Mouse (Mus musculus): ENCODE measurements at regions not wholly inside any gene's neighbourhood (a gene's known extent, or its start where the extent isn't known, plus 50 kb on each side); places are given as distances from the start of the nearest gene placed in this dataset.

DNA sequence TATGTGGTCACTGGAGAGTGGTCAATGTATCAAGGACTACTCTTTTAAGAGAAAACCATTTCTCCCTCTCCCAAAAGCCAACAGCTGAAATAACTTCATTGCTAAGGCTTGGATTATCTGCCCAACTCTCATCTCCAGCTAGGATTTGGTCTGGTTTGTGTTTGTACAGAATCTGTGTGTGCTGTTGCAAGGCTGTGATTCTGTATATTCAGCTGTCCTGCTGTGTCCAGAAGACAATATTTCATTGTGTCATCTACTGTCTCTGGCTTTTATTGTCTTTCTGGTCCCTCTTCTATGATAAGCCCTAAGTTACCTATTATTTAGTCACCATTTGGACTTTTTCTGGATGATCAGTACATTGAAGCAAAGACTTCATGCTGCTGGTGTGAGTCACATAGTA, 110.9 kb downstream of the Cenpc1 start:
- DNase-seq (ENCODE audit: low read depth): no peak

DNA sequence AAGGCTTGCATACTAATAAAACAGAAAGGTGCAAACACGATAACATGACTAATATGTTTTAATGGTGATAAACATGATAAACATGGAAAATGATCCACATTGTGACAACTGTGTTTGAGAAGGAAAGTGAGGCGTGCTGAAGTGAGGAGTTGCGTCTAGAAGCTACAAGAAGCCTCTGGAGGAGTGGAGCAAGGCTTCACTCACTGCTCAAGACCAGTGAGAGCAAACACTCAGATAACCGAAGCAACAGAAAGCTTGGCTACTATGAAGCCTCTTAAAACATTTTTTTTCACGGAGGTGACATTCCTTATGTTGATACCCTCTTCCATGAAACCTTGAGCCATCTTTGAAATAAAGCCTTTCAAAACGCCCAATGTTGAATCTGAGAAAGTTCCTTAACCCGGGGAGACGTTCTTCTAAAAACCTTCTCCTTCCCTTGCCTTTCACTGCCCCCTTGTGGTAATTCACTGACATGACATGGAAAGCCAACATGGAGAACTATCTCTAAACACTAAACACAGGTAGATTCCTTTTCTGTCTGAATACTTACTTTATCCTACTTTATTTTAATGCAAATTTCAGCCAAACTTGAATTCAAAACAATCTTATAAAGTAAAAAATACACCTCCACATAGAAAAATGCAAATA, 128.6 kb downstream of the Cenpc1 start:
- DNase-seq (ENCODE audit: low read depth): peak; percentile 37

DNA sequence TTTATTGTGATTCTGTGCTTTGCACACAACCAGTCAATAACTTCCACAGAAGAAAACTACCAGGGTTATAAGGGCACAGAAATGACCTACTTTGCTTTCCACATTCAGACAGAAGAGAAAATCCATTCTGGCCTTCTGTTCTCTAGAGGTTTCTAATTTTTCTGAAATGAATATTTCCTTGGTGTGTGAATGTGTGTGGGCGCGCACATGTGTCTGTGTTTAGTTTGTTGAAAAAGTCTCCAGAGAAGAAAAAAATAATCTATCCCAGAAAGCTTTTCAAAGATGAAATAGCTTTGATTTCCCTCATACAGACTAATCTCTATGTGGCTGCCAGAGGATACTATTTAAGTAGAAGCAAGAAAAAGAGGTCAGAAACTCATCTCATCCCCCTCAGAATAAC, 147.1 kb downstream of the Cenpc1 start:
- no peak for DNase-seq (ENCODE audit: low read depth)

DNA sequence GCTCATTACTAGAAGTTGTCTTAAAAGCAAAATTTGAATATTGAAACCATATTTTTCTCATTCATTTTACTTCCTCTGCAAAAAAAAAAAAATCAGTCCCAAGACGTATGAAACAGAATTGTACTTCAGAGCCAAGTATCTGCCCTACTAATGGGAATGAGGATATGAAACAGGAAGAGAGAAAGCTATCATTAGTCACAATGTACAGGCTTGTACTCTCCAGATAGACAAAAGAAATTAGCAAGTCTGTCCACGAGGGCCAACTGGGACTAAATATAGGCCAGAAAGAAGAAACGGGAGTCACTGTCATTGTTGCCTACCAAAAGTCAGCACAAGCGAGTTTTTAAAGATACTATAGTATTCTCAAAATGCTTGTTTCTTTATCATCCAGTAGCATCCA, 150.4 kb downstream of the Cenpc1 start:
- DNase-seq (ENCODE audit: low read depth): no peak

DNA sequence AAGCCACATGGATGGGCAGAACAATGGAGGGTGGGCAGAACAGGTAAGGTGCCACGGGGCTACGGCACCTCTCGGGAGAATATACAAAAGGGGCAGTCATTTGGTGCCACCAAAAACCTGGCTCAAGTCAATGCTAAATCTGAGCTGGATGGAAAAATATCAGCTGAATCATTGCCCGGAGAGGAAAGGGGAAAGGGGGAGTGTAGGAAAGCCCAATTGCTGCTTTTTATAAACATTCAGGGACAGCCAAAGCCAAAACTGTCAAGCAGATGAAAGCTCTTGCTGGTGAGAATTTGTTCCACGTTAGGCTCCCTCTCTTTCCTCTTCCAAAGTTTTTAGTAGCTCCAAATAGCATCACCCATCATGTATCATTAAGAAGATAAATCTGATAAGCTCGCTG, 168.9 kb downstream of the Cenpc1 start:
- no peak for DNase-seq (ENCODE audit: low read depth)

DNA sequence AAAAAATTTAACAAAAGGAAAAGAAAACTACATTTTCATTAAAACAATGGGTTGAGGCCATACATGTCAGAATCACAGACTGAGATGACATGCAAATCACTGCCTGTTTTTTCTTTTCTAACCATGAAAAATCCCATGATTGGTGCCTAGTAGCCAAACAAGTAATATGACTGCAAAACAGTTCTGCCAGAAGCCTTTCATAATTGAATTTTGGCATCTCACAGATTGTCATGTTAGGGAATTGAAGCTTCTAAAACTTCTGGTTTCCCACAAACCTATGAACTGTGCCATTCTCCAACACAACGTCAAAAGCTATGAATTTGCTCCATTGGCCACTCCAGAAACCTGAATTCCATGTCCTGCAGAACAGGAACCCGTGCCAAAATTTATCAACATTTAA, 169.6 kb downstream of the Cenpc1 start:
- no peak for DNase-seq (ENCODE audit: low read depth)

DNA sequence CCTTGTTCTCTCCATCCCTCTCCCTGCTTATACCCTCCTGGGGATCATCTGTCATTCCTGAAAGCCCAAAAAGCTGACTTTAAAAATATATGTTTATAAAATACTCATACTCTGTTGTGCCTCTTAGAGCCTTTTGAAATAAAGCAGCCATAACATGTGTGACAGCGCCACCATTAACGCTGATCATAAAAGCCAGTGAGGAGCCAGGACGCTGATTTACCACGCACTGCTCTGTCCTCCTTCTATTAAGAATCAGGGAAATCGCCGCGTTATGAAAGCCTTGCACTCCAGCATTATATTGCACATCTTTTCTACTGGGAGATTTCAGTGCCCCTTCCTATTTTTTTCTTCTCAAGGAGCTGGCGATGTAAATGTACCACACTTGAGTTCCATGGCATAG, 195.1 kb downstream of the Cenpc1 start:
- DNase-seq (ENCODE audit: low read depth): no peak

DNA sequence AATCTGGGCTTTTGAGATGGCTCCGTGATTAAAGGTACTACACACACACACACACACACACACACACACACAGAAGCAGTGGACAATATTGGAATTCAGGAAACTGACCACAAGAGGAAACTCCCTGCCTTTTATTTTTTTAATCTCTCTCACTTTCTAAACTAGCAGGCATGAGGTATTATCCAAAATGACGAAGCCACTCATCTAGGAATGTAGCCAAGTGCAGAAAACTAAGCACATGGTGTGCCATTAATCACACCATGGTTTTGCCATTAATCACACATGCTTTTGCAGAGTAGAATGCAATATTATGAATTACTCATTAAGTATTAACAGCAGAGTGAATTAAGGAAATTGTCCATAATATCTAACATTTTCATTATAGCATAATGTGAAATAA, 232.8 kb downstream of the Cenpc1 start:
- no peak for DNase-seq (ENCODE audit: low read depth)

DNA sequence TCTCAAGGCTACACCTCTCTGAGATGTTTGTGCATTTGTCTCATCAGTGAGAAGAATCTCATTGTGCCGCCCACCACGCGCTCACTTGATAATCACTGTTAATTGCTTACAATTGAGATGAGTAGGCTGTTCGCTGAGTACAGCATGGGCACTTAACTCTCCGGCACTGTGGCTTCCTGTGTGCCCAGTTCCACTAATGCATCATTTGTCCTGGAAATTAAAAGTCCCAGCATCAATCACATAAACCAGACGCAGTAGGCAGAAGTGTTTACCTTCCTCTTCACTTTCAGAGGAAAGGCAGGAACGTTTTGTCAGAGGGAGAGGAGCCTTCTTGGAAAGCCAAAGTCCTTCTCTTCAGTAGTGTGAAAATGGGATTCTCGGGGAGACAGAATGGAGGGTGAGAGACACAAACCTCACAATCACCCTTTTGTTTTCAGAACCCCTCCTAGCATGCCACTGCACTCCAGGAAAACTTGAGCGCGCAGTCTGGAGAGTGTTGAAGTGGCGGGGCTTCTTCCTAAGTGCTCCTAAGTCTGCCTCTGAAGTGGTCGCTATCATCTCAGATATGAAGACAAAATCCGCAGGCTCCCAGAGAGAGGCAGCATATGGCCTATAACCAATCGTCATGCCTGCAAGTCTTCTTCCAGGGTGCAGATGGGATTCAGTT, 269.7 kb downstream of the Cenpc1 start:
- DNase-seq (ENCODE audit: low read depth): no peak

DNA sequence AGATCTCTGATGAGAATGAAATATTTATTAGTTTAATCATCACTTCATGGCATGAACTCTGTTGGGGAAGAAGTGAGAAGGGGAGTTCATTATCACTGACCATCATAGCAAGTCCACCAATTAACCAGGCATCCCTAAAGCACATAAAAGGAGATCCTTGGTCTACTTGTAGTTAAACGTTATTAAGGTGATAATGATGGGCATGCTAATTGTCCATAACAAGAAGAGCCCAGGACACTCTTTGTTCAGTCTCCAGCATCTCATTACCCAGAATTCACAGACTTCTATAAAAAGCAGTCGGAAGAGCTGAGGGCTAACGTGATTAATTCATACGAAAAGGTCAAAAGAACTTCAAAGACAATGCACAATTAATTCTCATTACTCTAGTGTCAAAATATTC, 272.2 kb downstream of the Cenpc1 start:
- no peak for DNase-seq (ENCODE audit: low read depth)

DNA sequence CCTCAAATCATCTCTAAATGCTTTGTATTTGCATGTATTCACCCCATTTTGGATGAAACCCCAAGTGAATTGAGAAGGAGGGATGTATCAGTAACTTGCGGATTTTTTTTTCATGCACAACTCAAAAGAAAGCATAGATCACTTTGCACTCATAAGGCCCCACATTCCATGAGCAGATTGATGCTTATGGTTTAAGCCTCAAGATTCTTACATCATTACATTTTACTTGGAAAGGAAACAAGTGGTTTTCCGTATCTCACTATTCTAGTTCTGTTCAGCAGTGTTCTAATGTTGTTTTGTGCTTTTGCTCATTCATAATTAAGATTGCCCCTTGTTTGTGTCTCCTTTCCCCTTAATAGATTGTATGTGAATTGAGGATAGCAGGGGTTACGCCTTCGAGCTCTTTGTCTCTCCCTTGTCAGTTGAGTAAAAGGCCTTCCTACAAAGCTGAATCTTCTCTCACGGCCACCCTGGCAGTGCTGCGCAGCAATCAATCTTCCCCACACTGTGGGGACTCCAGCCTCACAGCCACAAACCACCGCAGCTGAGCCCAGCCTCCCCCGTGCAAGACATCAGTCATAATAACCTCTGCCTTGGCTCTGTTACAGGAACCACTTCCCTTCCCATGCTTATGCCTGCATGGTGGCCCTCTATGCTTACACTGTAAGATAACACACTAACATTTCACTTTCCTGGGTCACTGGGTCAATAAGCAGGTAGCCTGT, 284.5 kb downstream of the Cenpc1 start:
- no peak for DNase-seq (ENCODE audit: low read depth)

DNA sequence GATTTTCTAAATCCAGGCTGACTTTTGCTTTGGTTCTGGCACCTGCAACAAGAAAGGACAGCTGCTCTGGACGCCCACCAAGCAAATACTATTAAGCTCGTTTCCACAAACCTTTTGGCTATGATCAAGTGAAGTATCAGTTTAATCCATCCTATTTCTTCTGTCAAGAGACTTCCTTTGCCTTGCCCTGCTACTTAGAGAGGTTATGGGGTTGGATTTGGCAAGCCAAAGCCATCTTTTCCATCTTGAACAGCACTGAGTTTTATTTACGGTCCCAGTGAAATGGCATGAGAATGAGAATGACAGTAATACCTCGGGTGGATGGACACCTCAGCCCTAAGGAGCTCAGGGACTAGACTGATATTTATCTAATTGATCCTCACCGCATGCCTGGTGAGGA, 285.4 kb downstream of the Cenpc1 start:
- no peak for DNase-seq (ENCODE audit: low read depth)

DNA sequence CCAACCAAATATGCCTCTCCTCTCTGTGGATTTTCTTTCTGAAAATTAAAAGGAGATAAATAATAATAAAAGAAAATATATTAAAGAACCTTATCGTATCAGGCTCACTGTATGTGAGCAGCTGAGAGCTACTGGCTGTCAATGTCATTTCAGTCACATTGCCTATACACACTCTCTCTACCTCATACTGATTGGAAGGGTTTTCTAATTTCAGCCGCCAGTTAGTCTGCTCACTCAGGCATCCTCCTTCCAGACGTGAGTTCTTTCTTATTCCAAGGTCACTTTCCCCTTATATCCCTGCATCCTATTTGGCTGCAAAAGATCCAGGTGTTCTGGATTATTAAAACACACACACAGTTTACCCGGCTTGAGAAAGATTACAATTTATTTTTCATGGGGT, 286.2 kb downstream of the Cenpc1 start:
- DNase-seq (ENCODE audit: low read depth): no peak

DNA sequence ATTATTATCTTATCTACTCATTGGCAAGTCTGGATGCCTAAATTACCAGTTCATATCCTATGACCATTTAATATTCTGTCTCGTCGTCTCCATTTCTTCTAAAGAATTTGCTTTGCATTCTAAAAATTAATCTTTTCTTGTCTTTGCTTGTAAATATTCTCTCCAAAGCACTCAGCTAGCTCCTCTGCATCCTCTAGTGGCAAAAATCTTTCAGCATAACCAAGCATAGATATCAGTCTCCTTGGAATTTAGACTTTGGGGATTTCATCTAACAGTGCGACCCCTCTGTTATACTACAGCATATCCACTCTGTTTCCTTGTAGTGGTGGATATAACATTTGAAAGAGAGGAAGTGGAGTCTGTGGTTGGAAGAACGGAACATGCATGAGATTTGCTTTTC, 292.7 kb downstream of the Cenpc1 start:
- no peak for DNase-seq (ENCODE audit: low read depth)

DNA sequence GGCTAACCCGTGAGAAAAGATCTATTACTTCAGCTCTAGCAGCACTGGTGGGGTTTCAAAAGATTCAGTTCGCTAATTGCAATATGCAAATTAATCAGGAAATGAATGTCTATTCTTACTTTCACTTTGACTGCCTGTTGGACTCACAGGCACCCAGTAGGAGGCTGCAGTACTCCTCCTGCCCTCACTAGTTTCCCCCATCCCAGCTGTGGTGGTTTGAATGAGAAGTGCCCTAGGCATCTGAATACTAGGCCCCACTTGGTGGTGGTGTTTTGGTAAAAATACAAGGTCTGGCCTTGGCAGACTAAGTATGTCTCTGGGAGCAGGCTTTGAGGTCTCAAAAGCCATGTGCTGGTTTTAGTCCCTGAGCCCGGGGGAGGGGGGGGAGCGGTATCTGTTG, 293.3 kb downstream of the Cenpc1 start:
- peak; percentile 33 for DNase-seq (ENCODE audit: low read depth)

DNA sequence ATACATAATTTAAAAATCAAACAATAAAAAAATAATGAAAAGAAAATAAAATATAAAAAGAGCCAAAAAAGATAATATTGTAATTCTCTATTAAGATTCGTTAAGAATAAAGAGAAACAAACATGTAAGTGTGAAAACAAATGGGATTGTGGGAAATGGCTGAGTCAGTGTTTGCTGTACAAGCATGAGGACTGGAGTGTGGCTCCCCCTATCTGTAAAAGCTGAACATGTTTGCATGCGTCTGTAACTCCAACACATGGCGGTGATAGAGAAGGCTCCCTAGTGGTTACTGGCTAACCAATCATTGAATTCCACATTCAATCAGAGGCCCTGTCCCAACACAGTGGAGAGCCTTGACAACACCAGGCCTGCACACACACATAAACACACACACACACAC, 298.2 kb downstream of the Cenpc1 start:
- no peak for DNase-seq (ENCODE audit: low read depth)

DNA sequence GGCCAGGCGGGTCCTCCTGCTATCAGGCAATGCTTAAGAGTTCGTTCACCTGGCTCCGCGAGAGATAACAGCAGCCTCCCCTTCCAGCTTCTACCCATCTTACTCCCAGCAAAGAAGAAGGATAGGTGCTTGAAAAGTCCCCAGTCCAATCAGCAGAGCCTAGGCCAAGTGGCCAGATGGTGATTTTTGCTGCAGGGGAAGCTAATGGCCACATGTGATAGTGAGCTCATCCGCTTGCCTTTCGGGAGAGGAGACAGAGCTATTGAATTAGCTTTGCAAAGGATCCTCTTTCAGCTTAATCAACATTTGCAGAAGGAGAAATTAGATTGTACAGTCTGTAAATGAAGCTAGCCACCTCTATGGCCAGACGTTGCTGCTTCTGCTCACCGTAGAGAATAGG, 308.7 kb downstream of the Cenpc1 start:
- DNase-seq (ENCODE audit: low read depth): no peak

DNA sequence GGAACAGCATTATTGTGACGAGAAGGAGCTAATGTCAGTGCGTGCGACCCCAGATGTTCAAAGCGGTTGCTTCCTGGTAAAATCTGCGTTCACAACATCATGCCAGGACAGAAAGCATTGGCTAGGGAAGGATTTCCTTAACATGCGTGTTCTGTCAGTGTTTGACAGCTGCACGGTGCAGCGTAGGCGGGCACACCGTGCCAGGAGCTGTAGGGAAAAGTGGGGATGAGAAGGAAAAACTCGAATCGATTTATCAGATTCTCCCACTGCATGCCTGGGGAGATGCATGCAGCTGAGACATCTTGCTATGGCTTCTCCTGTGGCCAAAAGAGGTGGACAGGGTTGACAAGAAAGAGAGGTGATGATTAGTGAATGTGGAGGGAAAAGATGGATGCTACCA, 311.2 kb downstream of the Cenpc1 start:
- no peak for DNase-seq (ENCODE audit: low read depth)

DNA sequence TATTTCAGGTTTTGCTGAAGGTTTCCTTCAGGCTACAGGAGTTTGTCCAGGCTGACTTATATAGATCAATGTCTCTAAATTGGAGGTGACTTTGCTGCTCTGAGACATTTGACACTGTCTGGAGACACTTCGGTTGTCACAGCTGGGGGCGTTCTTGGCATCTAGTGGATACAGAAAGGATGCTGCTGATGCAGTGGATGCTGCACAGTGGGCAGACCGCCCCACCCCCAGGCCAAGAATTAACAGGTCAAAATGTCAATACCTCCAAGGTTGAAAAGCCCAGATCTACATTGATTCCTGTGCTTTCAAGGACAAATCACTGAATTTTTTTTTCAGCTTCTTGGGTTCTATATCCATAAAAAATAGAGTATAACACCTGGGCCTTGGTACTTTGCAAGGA, 312.3 kb downstream of the Cenpc1 start:
- no peak for DNase-seq (ENCODE audit: low read depth)

DNA sequence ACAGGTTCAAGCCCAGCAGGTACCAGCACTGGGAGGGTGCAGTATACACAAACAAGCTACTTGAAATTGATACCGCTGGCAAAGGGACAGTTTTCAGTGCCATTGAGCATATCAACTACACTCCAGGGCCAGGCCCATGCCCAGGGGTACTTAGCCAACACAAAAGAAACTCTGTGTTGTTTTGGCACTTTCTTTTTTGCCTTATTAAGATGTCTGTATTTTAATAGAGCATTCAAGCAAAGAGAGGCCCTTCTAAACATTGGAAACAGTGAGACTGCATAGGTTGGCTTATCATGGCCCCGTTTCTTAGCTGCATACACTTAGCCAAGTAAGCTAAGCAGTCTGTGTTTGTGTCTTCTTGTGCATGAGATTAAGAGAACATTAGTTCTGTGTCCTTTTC, 313.7 kb downstream of the Cenpc1 start:
- DNase-seq (ENCODE audit: low read depth): no peak

DNA sequence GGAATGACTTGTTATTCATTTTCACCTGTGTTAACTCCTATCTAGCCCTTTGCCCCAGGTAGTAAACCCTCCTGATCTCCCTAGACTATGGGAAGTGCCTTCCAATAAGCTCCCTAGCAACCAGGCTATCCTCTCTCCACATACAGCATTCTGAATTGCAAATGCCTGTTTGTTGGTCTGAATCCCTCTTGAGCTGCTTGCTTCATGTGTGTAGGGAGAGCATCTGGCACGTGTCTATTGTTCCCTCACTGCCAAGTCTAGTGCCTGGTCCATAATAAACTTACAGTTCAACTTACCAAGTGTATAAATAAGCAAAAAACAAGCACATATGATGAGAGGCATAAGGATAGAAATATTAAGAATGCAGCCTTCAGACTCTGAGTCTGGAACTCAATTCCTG, 314.5 kb downstream of the Cenpc1 start:
- no peak for DNase-seq (ENCODE audit: low read depth)

DNA sequence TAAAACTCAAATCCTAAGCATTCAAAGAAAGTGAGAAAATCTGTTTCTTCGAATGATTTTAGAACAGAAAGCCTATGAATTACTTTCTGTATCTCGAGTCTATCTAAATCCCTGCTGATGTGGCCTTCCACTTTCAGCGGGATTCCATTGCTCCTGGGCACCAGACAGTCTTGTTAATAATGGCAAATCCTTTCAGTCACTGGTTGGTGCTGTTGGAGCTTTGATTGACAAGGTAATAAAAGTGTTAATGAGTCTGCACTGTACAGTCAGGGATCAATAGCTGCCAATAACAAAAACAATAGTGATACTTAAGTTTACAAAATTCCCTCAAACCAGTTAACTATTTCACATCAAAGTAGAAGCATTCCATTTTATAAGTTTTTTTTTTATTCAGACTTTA, 335.8 kb downstream of the Cenpc1 start:
- DNase-seq (ENCODE audit: low read depth): no peak

DNA sequence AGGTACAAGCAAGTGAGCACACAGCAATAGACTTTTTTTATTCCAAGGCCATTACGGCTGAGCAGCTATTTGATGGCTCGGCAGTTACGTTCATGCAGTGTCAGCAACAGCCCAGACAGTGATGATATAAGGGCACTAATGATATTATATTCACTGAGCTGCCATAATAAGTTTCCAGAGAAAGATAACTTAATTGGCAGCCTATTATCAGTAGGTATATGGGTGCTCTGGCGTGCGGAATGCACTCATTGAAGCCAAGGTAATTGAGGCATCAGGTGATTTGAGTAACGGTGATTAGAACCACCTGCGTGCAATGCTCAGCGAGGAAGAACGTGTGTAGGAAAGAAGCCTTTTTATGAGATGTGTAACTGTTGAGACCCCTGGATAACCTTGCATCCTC, 358.0 kb downstream of the Cenpc1 start:
- DNase-seq (ENCODE audit: low read depth): no peak

DNA sequence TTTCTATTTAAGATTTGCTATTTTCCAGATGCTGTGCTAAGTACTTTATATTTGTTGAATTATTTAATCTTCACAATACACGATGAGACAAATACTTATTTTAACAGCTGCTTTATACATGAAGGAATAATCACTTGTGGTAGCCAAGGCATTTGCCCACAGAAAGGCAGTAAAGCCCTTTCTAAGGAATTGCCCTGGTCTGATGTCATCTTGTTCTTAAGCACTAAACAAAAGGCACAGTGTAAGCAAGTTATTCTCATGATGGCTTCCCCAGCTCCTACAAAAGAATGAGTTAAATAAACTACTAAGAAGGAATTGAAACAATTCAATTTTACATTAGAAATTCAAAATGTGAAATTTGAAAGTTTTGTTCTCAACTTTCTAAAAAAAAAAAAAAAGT, 358.8 kb downstream of the Cenpc1 start:
- no peak for DNase-seq (ENCODE audit: low read depth)

All from induced T-regulatory cell, adult 2 months (primary cell).